Mouse (Mus musculus): Measurements from ENCODE around the gene Snph. TPM values are rescaled to one million over a fixed set of nuclear protein-coding genes. Genes with fewer than 3 reads are reported as not detected.

Snph gene
- polyA plus RNA-seq (2015; fragmentation: Nextera tagmentation; extraction: Ambion mirVana), result 14.1 and 16.6 TPM in 2 replicates

DNA sequence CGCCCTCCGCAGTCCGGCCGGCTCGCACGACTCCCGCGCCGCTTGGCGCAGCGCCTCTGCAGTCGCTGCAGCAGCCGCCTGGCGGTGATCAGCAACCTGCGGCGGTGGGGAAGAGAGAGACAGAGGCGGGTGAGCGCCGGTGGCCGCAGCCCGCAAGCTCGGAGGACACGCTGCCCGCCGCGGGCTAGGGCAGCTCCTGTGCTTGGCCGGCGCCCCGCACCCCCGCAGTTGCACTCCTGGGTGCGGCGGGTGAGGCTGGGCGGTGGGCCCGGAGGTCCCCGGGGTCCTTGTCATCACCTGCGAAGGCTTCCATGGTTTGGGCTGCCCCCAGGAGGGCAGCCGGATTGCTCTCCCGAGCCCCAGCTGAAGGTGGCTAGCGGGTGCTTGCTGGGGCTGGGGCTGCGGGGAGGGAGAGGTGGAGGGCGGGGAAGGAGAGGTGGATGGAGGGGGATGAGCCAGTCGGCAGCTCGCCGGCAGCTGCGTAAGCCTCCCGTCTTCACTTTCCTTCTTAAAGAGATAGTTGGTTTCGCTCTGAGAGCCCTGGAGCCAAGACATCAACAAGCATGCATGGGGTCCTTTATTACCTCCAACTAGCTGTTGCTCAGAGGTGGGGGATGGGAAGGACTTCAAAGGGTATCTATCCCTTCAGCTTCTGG is at the start of gene Snph:
Gene Snph (minus strand): TSS at position 435 of the 656 bp plus-strand sequence.
- peak; percentile 94 for ATAC-seq (ENCODE audit: low FRiP score)
- peak within 1 kb of the TSS; percentile 91 for H3K27ac ChIP-seq
- no peaks in the 10 kb centered on the region for H3K9me3 ChIP-seq
- peak within 1 kb of the TSS; percentile 89 for H3K9ac ChIP-seq
- H3K27me3 ChIP-seq, result peaks cover 24% of the 10 kb centered on the region
- under 1% methylated on average over 44 of the region's 47 CpGs for WGBS
- H3K4me2 ChIP-seq, result peak within 1 kb of the TSS; percentile 77
- peak within 1 kb of the TSS; percentile 67 for H3K4me3 ChIP-seq
- peaks cover 36% of the 10 kb centered on the region for H3K4me1 ChIP-seq (replicated peaks)
- H3K36me3 ChIP-seq, result no peaks in the 10 kb centered on the region

DNA sequence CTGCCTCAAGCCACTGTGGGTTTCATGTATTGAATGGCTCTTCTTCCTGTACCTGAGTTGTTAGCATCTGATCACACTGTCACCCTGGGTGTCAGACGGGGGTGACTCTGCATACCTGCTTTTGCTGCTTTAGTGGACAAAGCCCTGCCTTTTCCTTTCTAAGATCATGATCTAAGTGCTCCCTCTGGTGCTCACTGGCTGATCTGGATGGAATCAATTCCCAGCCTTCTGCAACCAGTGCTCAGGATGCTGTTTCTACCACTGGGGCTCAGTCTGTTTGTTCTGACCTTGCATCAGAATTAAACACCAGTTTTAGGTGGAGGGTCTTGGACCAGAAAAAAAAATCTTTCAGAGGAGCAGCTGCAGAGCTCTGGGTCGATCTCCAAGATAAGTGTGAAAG is 43.8 kb upstream of the Snph start:
- Histone ChIP-seq H3K4me1 (replicated peaks) (no peaks in the 10 kb centered on the region), H3K36me3 (no peaks in the 10 kb centered on the region), H3K27me3 (0 out of 2 replicates have a peak, but pooled peaks cover 7% of the 10 kb centered on the region), H3K4me3 (no peak overlapping the region), H3K9ac (no peak overlapping the region), H3K9me3 (no peaks in the 10 kb centered on the region), H3K27ac (no peak overlapping the region), H3K4me2 (no peak overlapping the region)
- 59% methylated on average over 2 of the region's 2 CpGs for WGBS
- 0 out of 2 replicates have a peak, but pooled peaks have one; percentile 68 for ATAC-seq (ENCODE audit: low FRiP score)

DNA sequence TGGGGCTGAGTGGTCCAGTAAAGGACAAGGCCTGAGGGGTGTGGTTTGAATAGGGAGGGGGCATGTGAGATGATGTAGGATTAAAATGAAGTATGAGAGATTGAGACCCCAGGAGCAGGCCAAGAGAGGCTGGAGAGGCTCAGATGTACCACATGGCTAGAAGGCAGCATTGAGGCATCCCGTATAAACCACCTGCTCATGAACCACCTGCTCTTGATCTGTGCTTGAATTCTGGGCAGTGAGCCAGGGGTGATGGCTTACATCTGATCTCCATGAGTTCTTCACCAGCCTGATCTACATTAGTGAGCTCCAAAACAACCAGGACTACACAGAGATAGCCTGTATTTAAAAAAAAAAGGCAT is 38.6 kb upstream of the Snph start:
- Histone ChIP-seq H3K27ac (no peak overlapping the region), H3K36me3 (no peaks in the 10 kb centered on the region), H3K9ac (no peak overlapping the region), H3K4me2 (no peak overlapping the region), H3K9me3 (no peaks in the 10 kb centered on the region), H3K27me3 (peaks cover 15% of the 10 kb centered on the region), H3K4me3 (no peak overlapping the region), H3K4me1 (replicated peaks) (peaks cover 7% of the 10 kb centered on the region)
- ATAC-seq (ENCODE audit: low FRiP score), result peak; percentile 57; the same call in 1 of the 2 replicates
- WGBS, result 59% methylated on average over 1 of the region's 1 CpGs

DNA sequence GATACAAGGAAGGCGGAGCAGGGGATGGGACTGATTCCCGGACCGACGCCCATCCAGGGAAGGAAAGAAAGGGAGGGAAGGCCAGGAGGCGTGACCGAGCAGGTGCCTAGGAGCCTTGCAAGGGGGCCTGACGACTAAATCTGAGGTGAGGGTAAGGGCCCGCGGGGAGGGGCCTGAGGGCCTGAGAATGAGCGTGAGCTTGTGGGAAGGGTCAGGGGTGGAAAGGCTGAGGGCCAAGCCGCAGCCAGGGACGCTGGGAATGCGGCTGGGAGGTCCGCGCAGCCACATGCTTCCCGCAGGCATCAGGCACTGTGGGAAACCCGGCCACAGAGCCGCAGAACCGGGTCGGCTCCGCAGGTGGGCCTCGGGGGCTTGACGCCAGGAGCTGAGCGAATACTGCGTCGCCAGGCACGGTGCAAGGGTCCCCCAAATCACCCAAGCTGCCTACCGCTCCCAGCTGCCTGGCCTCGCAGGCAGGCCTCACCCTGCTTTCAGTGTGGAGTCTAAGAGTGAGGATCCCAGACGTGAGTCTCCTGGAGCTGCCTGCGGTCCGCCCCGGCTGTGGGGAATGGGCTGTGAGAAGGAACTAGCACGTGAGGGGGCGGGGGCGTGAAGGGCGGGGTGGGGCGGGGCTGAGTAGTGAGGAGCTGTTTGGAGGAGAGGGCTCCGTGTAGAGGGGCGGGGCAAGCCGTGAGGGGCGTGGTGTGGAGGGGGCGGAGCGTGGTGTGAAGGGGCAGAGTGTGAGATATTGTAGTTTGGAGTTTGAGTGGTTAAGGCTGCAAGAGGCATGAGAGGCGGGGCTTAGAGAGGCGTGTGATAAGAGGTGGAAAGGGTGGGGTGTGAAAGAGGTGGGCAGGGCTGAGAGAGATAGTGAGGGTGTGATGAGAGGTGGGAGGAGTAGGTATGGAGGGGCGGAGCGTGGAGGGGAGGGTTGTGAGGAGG is 37.9 kb upstream of the Snph start:
- Histone ChIP-seq H3K27ac (no peak overlapping the region), H3K27me3 (peaks cover 15% of the 10 kb centered on the region), H3K4me1 (replicated peaks) (peaks cover 7% of the 10 kb centered on the region), H3K36me3 (no peaks in the 10 kb centered on the region), H3K9ac (no peak overlapping the region), H3K4me2 (peak overlapping the region; percentile 43), H3K9me3 (no peaks in the 10 kb centered on the region), H3K4me3 (peak overlapping the region; percentile 19)
- ATAC-seq (ENCODE audit: low FRiP score), result peak; percentile 69
- 38% methylated on average over 48 of the region's 48 CpGs for WGBS

DNA sequence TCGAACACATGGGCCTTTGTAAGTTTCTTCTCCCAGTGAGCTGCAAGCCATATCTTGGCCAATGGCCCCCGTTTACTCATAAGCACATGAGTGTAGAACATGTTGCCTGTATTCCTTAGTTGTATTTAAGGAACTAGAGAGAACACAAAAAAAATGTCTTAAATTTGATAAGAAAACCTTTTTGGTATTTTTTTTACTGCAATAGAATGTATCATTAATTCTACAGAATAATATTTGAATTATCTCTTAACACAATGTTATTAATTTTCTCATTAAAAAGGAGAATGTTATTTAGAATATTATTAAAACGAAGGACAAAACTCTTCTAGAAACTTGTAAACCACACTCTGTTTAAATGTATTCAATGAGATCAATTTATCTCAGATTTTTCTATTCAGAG is 36.0 kb upstream of the Snph start, which contains the start of gene Rad21l:
Gene Rad21l (minus strand): TSS at position 101 of the 400 bp plus-strand sequence.
- H3K9me3 ChIP-seq, result no peaks in the 10 kb centered on the region
- H3K9ac ChIP-seq, result no peak within 1 kb of the TSS
- no peaks in the 10 kb centered on the region for H3K36me3 ChIP-seq
- no peak within 1 kb of the TSS for H3K27ac ChIP-seq
- no peak for ATAC-seq (ENCODE audit: low FRiP score)
- H3K4me2 ChIP-seq, result no peak within 1 kb of the TSS
- WGBS, result 81% methylated on average over 3 of the region's 3 CpGs
- peaks cover 7% of the 10 kb centered on the region for H3K4me1 ChIP-seq (replicated peaks)
- H3K27me3 ChIP-seq, result peaks cover 8% of the 10 kb centered on the region
- H3K4me3 ChIP-seq, result no peak within 1 kb of the TSS

DNA sequence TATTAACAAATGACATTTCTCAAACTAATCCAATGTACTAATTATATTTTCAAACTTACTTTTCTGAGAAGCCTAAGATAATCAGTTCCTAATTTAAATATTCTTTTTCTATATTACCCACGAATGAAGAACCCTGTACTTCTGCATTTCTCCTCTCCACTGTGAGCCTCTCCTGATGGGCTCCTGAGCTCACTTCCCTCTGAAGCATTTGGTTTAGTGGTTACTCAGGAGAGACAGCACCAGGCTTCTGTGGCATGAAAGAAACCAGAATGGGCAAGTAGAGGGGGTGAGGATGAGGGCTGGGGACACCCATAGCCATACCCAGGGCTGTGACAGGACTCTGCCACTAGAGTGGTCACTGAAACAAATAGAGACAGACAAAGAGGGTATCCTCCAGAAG is 19.7 kb upstream of the Snph start:
- no peaks in the 10 kb centered on the region for H3K27me3 ChIP-seq
- no peak overlapping the region for H3K9ac ChIP-seq
- 66% methylated on average over 1 of the region's 1 CpGs for WGBS
- ATAC-seq (ENCODE audit: low FRiP score), result no peak
- H3K4me2 ChIP-seq, result no peak overlapping the region
- no peak overlapping the region for H3K27ac ChIP-seq
- H3K4me1 ChIP-seq (replicated peaks), result no peaks in the 10 kb centered on the region
- H3K36me3 ChIP-seq, result no peaks in the 10 kb centered on the region
- H3K4me3 ChIP-seq, result no peak overlapping the region
- H3K9me3 ChIP-seq, result no peaks in the 10 kb centered on the region

DNA sequence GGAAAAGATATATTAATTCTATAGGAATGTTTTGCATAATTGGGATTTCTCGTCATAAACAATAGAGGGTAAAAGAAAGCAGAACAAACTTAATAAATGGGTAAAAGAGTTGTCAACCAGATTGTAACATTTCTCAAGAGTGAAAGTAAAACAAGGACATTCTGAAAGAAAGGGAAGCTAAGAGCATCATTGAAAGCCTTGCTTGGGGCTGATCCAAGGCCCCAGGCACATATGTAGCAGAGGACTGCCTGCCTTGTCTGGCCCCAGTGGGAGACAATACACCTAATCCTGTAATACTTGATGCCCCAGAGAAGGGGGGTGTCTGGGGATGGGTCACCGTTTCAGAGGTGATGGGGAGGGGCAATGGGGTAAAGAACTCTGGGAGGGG is 3.6 kb upstream of the Snph start:
- no peak overlapping the region for H3K4me2 ChIP-seq
- no peak overlapping the region for H3K27ac ChIP-seq
- no peak overlapping the region for H3K4me3 ChIP-seq
- no peak for ATAC-seq (ENCODE audit: low FRiP score)
- 79% methylated on average over 2 of the region's 2 CpGs for WGBS
- no peaks in the 10 kb centered on the region for H3K9me3 ChIP-seq
- H3K27me3 ChIP-seq, result peaks cover 16% of the 10 kb centered on the region; the same call in 1 of the 2 replicates
- no peaks in the 10 kb centered on the region for H3K36me3 ChIP-seq
- H3K9ac ChIP-seq, result no peak overlapping the region
- H3K4me1 ChIP-seq (replicated peaks), result peaks cover 12% of the 10 kb centered on the region

DNA sequence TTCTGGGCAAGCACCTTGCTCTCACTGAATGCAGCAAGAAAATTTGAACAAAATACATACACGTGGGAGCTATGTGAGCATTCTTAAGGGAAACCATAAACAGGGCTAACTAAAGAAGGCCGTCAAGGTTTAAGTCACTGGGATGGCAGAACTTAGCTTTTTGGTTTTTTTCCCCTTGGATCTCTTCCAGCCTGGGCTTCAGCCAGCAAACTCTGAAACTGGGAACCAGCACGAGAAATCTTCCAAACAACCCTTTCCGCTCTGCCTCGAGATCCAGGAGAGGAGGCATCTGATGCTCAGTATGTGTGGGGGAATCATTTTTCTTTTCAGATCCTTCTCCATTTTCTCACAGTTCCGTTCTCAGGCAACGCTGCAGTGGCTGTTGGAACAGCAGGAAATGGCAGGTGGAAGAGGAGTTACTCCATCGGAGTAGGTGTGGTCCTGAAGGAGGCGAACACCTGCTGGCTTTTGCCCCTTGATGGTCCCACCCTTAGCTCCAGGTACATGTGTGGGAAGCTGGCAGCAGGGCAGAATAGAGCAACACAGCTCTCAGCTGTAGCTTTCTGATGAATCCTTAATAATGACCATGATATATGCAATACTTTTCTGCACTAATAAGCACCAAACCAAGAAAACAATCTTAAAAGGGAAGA is 3.1 kb upstream of the Snph start:
- Histone ChIP-seq H3K36me3 (no peaks in the 10 kb centered on the region), H3K27me3 (peaks cover 21% of the 10 kb centered on the region), H3K4me1 (replicated peaks) (peaks cover 17% of the 10 kb centered on the region), H3K4me3 (no peak overlapping the region), H3K27ac (no peak overlapping the region), H3K9me3 (no peaks in the 10 kb centered on the region), H3K4me2 (no peak overlapping the region), H3K9ac (no peak overlapping the region)
- ATAC-seq (ENCODE audit: low FRiP score), result no peak
- 64% methylated on average over 9 of the region's 9 CpGs for WGBS

DNA sequence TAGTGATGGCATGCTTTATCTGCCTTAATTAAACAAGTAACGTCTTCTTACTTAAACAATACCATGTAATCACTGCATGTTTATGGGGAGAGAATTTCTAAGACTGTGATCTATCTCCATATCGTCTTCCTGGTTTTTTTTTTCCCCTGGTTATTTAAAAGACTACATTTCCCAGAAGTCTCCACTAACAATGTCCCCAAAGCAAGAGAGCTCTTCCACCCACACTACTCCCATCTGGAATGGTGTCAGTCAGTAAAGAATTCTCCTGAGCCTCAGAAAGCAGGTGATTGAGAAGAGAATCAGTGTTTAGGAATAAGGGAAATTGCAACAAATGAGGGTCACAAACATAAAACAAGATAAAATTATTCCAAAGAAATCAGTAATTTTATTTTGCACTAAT is 2.5 kb upstream of the Snph start:
- WGBS, result 28% methylated on average over 2 of the region's 2 CpGs
- Histone ChIP-seq H3K9me3 (no peaks in the 10 kb centered on the region), H3K27me3 (peaks cover 24% of the 10 kb centered on the region), H3K36me3 (no peaks in the 10 kb centered on the region), H3K9ac (no peak overlapping the region), H3K27ac (no peak overlapping the region), H3K4me3 (no peak overlapping the region), H3K4me1 (replicated peaks) (peaks cover 23% of the 10 kb centered on the region), H3K4me2 (no peak overlapping the region)
- no peak for ATAC-seq (ENCODE audit: low FRiP score)

DNA sequence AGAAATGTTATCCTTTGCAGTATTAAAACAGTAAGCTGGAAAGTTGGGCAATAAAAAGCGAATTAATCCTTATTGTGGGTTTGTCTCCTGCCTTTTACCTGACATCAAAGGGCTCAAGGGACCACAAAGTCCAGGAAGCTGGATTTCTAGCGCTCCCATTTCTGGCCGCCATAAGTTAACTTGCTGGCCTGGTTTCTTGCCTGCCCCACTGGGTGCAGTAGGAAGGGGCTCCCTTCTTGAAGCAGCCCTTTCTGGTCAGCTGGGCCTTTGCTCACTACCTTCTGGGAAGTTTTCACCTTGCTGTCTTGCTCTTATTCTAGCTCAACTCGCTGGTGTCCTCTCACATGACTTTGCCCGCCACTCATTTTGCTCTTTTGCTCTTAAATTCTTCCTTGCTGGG is 589 bp upstream of the Snph start:
- 39% methylated on average over 5 of the region's 5 CpGs for WGBS
- peaks cover 36% of the 10 kb centered on the region for H3K4me1 ChIP-seq (replicated peaks)
- peak overlapping the region; percentile 77 for H3K4me2 ChIP-seq
- ATAC-seq (ENCODE audit: low FRiP score), result no peak
- H3K36me3 ChIP-seq, result no peaks in the 10 kb centered on the region
- H3K27me3 ChIP-seq, result peaks cover 24% of the 10 kb centered on the region
- H3K4me3 ChIP-seq, result peak overlapping the region; percentile 67; the same call in 1 of the 2 replicates
- H3K27ac ChIP-seq, result no peak overlapping the region
- H3K9me3 ChIP-seq, result no peaks in the 10 kb centered on the region
- no peak overlapping the region for H3K9ac ChIP-seq

DNA sequence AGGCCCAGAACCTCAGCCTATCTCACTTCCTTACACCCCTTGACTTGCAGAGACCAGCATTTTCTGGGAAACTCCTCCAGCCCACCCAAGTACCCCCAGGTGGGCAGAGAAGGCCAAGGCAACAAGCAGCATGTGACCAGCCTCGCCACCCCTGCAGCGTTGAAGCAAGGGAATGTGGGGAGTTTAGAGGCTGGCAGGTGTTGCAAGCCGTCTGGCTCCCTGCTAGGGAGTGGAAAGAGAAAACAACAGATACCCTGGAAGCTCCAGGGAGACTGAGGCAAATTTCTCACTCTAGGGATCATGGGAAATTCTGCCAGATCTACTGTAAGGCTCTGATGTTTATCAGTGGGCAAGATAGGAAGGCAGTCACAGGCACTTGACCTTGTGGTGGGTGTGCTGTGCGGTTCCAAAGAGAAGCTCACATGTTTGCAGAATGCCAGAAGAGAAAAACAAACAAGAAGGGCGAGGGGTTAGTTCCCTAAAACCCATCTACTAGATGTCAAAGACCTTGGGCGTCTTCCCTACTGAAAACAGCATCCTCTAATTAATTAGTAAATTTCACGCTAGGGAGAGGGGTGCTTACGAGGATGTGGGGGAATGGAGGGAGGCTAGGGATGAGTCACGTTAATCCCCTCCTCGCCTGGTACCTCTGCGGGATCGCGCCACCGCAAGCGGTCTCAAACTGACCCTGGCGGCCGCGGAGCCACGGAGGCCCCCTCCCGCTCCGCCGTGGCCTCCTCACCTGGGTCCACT is 811 bp downstream of the Snph start:
- 2% methylated on average over 22 of the region's 22 CpGs for WGBS
- H3K9ac ChIP-seq, result peak overlapping the region; percentile 89
- H3K27me3 ChIP-seq, result peaks cover 24% of the 10 kb centered on the region
- peak overlapping the region; percentile 67 for H3K4me3 ChIP-seq
- H3K4me1 ChIP-seq (replicated peaks), result peaks cover 36% of the 10 kb centered on the region
- no peaks in the 10 kb centered on the region for H3K9me3 ChIP-seq
- peak; percentile 9 for ATAC-seq (ENCODE audit: low FRiP score)
- H3K27ac ChIP-seq, result peak overlapping the region; percentile 91
- 0 out of 2 replicates have a peak, but pooled peaks cover under 1% of the 10 kb centered on the region for H3K36me3 ChIP-seq
- H3K4me2 ChIP-seq, result peak overlapping the region; percentile 77
